Mouse (Mus musculus) liver, embryonic 12.5 days (tissue): ENCODE results near the gene Gm21969. TPM values are rescaled to one million over a fixed set of nuclear protein-coding genes. Genes with fewer than 3 reads are reported as not detected.

ENCODE experiments used
- ATAC-seq: fragments of 200-750 bp; cut with Nextera tagmentation; 2 replicates; pipeline ENCODE4 v1.8.0; 2017; ENCODE audit warnings: moderate number of reproducible peaks, mild to moderate bottlenecking, moderate library complexity
- H3K27ac ChIP-seq: fragments of 300-500 bp; sonication (generic); 2 replicates; pipeline ENCODE4 v1.5.1; 2016; ENCODE audit warnings: mild to moderate bottlenecking
- H3K27me3 ChIP-seq: fragments of 300-500 bp; sonication (generic); replicated peaks from 2 replicates; pipeline ENCODE4 v1.6.1; 2016; ENCODE audit warnings: mild to moderate bottlenecking, moderate library complexity
- H3K36me3 ChIP-seq: fragments of 300-500 bp; sonication (generic); 2 replicates; pipeline ENCODE4 v1.6.1; 2016; ENCODE audit warnings: mild to moderate bottlenecking, moderate library complexity
- H3K4me1 ChIP-seq: fragments of 300-500 bp; sonication (generic); 2 replicates; pipeline ENCODE4 v1.6.1; 2016
- H3K4me2 ChIP-seq: fragments of 300-500 bp; sonication (generic); 2 replicates; pipeline ENCODE4 v1.6.1; 2016; ENCODE audit warnings: mild to moderate bottlenecking, moderate library complexity
- H3K4me3 ChIP-seq: fragments of 300-500 bp; sonication (generic); 2 replicates; pipeline ENCODE4 v1.5.1; 2016; ENCODE audit warnings: mild to moderate bottlenecking, moderate library complexity
- H3K9ac ChIP-seq: fragments of 300-500 bp; sonication (generic); 2 replicates; pipeline ENCODE4 v1.6.1; 2016; ENCODE audit warnings: mild to moderate bottlenecking, moderate library complexity
- H3K9me3 ChIP-seq: fragments of 300-500 bp; sonication (generic); replicated peaks from 2 replicates; pipeline ENCODE4 v1.6.1; 2016; ENCODE audit warnings: mild to moderate bottlenecking, moderate library complexity
- WGBS: fragments of 180-500 bp; shearing (Covaris S2); methylation state at CpG from one replicate; pipeline ENCODE4 v1.1.7; 2016; ENCODE audit not compliant: insufficient replicate concordance; 5-methylcytosine and 5-hydroxymethylcytosine counted together
- polyA plus RNA-seq: library from polyadenylated mRNA; unstranded; fragments of >200 nt; fragmentation: Nextera tagmentation; extraction: Ambion mirVana; gene quantifications from 2 replicates; pipeline ENCODE4 v1.2.1, GENCODE M21; 2016

The Gm21969 gene
- polyA plus RNA-seq, 1 experiment from 2014 or later: not detected

DNA sequence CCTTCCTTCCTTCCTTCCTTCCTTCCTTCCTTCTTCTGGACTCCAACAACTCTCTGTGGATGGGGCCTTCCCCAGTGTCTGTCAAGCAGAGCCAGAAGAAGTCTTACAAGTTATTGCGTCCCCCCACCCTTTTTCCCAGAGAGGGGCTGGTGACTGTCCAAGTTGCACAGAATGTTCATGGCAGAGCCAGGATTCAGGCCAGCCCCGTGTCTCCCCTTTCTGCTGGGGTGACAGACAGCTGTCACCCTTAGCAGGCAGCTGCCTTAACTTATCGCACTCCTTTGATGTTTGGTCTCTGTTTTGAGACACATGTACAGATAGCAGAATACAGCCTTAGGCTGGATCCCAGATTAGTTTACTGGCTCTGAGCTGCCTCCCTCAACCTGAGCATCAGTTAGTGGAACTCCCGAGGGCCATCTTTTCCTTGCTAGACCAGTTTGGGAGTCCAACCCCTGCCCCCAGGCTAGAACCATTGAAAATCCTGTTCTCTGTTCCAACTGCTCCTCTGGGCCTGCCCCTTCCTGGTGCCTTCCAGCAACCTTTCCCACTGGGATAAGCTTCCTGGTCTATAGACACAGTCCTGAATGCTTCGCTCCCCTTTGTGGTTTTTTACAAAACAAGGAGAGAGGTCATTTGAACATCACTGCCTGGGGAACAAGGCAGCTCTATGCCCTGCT is 13.5 kb upstream of the Gm21969 start:
- Histone ChIP-seq H3K4me2 (no peak overlapping the region), H3K27ac (no peak overlapping the region)
- no peak for ATAC-seq

DNA sequence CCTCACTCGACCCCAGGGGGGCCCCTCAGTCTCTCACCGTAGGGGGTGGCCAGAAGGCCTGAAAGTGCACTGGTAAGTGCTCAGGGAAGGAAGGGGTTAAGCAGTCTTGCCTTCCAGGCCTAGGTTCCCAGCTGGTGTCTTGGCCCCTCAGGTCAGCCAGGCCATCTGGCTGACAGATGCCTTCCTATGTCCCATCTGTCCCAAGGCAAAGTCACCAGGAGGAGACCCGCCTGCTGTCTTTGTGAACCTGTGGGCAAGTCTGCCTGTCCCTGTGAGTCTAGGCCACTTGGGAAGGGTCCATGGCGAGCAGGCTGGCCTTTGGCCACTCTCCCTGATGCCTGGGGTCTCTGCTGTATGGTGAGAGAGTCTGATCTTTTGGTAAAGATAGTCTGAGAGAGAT is 12.5 kb upstream of the Gm21969 start:
- Histone ChIP-seq H3K27me3 (no peaks in the 10 kb centered on the region), H3K4me2 (no peak overlapping the region), H3K36me3 (no peaks in the 10 kb centered on the region), H3K4me1 (peaks cover 33% of the 10 kb centered on the region), H3K9ac (no peak overlapping the region), H3K9me3 (no peaks in the 10 kb centered on the region), H3K4me3 (no peak overlapping the region), H3K27ac (no peak overlapping the region)
- 48% methylated on average over 4 of the region's 4 CpGs for WGBS
- no peak for ATAC-seq

More for the DNA sequence above, 13.5 kb upstream of the Gm21969 start:
- H3K27me3 ChIP-seq: no peaks in the 10 kb centered on the region
- 54% methylated on average over 5 of the region's 5 CpGs for WGBS
- H3K9me3 ChIP-seq: no peaks in the 10 kb centered on the region
- H3K9ac ChIP-seq: no peak overlapping the region
- H3K36me3 ChIP-seq: no peaks in the 10 kb centered on the region
- no peak overlapping the region for H3K4me3 ChIP-seq
- peaks cover 34% of the 10 kb centered on the region for H3K4me1 ChIP-seq

DNA sequence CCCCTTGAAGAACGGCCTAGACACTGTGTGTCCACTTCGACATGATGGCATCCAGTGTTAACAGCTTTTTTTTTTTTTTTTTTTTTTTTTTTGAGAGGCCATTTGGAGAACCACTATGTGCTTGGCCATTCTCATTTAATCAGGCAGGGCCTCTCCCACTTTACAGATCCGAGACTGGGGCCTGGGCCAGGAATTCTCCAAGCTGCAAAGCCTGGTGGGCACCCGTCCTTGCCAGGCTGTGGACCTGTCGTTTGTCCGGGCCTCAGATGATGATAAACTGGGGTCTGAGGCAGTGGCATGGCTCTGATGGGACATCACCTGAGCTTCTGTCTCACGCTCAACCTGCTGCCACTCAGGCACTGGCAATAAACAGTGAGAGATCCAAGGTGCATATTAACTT is 10.1 kb upstream of the Gm21969 start:
- H3K36me3 ChIP-seq: no peaks in the 10 kb centered on the region
- 66% methylated on average over 7 of the region's 7 CpGs for WGBS
- H3K4me3 ChIP-seq: no peak overlapping the region
- no peak for ATAC-seq
- no peak overlapping the region for H3K9ac ChIP-seq
- H3K27me3 ChIP-seq: peaks cover 20% of the 10 kb centered on the region
- H3K4me2 ChIP-seq: no peak overlapping the region
- no peaks in the 10 kb centered on the region for H3K9me3 ChIP-seq
- H3K27ac ChIP-seq: no peak overlapping the region
- peaks cover 36% of the 10 kb centered on the region for H3K4me1 ChIP-seq

DNA sequence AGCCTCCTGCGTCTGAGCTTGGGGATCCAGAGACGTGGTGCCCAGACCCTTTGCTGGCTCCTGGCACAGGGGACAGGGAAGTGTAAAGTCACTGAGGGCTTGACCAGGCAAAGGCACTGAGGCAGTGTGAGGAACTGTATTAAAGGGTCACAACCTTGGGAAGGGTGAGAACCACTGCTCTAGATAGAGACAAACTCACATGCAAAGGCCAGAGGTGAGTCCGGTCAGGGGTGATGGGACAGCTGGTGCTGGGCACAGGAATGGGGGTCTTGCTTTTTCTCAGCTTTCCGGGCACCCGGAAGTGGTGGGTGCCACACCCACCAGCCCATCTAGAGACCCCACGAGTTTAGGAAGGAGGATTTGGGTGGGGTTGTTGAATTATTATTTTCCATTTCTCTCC is 9.6 kb upstream of the Gm21969 start:
- Histone ChIP-seq H3K36me3 (no peaks in the 10 kb centered on the region), H3K27me3 (peaks cover 25% of the 10 kb centered on the region), H3K9ac (no peak overlapping the region), H3K9me3 (no peaks in the 10 kb centered on the region), H3K27ac (no peak overlapping the region), H3K4me3 (no peak overlapping the region), H3K4me1 (peaks cover 41% of the 10 kb centered on the region), H3K4me2 (no peak overlapping the region)
- ATAC-seq: no peak
- WGBS: 59% methylated on average over 6 of the region's 6 CpGs

DNA sequence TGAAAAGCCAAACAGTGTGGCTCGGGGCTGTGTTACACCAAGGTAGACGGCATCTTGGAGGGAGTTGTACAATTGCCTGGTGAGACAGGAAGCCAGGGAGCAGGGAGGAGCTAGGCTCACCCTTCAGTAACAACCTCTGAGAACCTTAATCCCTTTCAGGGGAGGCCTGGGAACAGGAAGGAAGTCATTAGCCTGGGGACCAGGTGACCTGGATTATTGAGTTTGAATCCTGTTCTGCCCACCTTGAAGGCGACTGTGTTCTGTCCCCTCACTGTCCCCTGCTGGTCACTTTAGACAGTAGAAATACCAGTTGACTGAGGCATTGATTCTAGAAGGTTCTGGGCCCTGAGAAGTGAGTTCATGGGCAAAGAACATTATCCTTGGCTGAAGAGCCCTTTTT is 8.9 kb upstream of the Gm21969 start:
- H3K4me2 ChIP-seq: no peak overlapping the region
- no peak for ATAC-seq
- no peak overlapping the region for H3K4me3 ChIP-seq
- no peaks in the 10 kb centered on the region for H3K9me3 ChIP-seq
- no peaks in the 10 kb centered on the region for H3K36me3 ChIP-seq
- peaks cover 47% of the 10 kb centered on the region for H3K4me1 ChIP-seq
- 43% methylated on average over 3 of the region's 3 CpGs for WGBS
- H3K9ac ChIP-seq: no peak overlapping the region
- no peak overlapping the region for H3K27ac ChIP-seq
- peaks cover 32% of the 10 kb centered on the region for H3K27me3 ChIP-seq

DNA sequence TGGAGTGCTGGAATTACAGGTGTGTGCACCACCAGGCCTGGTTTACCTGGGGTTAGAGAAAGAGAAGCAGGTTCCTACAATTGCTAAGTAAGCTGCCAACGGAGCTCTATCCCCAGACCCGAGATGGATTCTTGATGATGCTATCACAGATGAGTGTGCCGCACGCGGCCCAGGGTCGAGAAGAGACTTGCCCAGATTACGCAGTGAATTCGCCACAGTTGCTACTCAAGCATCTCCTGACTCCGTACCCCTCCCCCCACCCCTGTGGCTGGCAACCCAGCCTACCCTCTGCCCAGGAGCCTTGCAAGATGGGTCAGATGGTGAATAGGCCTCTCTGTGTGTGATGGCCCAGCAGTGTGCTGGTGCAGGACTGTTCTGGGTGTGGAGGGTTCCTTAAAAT is 6.3 kb upstream of the Gm21969 start:
- H3K27ac ChIP-seq: no peak overlapping the region
- no peak overlapping the region for H3K4me2 ChIP-seq

DNA sequence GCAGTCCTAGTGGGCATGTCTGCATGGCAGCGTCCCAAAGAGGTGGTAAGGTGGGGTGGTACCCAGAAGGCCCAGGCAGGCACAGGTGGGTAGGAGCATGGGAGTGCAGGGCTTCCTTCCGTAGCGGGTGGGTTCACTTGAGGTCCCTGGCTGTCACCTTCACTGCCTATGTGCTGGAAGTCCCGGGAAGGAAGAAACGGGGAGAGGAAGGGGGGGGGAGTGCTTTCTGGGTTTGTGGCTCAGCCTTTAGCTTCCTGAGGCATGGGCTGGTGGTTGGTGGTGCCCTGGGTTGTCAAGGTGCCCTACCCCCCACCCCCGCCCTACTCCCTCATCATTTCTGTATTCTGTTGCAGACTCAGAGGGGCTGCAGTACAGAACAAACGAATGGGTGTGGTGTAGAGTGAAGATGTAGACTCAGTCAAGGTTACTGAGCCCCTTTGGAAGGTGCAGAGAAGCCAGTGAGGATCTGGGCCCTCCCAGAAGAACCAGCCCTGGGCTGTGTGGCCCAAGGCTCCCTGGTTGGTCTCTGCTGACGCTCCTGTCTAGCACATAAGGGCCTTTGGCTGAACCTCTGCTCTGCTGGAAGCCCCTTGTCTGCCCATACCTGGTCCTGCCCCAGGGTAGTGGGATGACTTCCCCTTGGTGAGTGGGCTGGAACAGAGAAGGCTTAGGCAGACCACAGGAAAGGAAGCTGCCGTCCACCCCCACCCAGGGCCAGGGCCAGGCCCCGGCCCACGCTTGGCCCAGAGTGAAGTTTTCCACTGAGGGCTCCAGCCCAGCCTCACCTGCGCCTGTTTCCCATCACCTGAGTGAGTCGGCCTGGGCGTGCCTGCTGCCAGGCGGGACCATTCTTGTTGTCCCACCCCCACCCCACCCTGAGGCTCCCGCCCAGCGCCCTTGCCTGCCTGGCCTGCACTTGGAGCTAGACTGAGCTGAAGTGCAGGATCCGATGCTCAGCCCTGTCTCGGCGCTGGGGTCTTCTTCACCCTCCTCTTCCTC is 5.4 kb upstream of the Gm21969 start:
- peak overlapping the region; percentile 15; the same call in 1 of the 2 replicates for H3K4me2 ChIP-seq

More for the DNA sequence above, 6.3 kb upstream of the Gm21969 start:
- ATAC-seq: no peak
- Histone ChIP-seq H3K27me3 (peaks cover 42% of the 10 kb centered on the region), H3K36me3 (no peaks in the 10 kb centered on the region), H3K9ac (no peak overlapping the region), H3K4me1 (peaks cover 72% of the 10 kb centered on the region), H3K9me3 (no peaks in the 10 kb centered on the region), H3K4me3 (no peak overlapping the region)
- 40% methylated on average over 9 of the region's 9 CpGs for WGBS

DNA sequence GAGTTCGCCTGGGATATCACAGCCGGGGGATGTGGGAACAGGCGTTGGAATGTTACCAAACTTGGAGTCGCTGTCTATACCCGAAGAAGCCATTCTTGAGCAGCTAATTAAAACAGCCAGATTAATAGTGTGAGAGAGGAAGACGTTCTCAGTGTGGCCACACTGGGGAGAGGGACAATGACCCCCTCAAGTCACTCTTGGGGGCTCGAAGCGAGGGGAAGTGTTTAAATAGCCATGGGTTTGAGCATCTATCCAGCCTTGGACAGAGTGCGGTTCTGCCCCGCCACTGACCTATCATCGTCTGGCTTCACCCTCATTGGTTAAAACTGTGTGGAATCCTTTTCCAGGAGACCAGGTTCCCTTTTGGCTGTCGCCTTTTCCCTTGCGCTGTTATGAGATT is 4.6 kb upstream of the Gm21969 start:
- 14% methylated on average over 13 of the region's 13 CpGs for WGBS
- no peaks in the 10 kb centered on the region for H3K9me3 ChIP-seq
- H3K4me1 ChIP-seq: peaks cover 86% of the 10 kb centered on the region
- H3K9ac ChIP-seq: no peak overlapping the region
- peak overlapping the region; percentile 52 for H3K4me2 ChIP-seq
- H3K36me3 ChIP-seq: no peaks in the 10 kb centered on the region
- peak overlapping the region; percentile 73 for H3K27ac ChIP-seq
- no peak overlapping the region for H3K4me3 ChIP-seq
- H3K27me3 ChIP-seq: peaks cover 42% of the 10 kb centered on the region
- ATAC-seq: no peak

More for the DNA sequence above, 5.4 kb upstream of the Gm21969 start:
- ATAC-seq: no peak; the same call in 1 of the 2 replicates
- H3K4me1 ChIP-seq: peaks cover 81% of the 10 kb centered on the region
- no peaks in the 10 kb centered on the region for H3K36me3 ChIP-seq
- WGBS: 38% methylated on average over 19 of the region's 20 CpGs
- no peak overlapping the region for H3K9ac ChIP-seq
- H3K27ac ChIP-seq: peak overlapping the region; percentile 73
- H3K4me3 ChIP-seq: no peak overlapping the region
- peaks cover 42% of the 10 kb centered on the region for H3K27me3 ChIP-seq
- no peaks in the 10 kb centered on the region for H3K9me3 ChIP-seq

DNA sequence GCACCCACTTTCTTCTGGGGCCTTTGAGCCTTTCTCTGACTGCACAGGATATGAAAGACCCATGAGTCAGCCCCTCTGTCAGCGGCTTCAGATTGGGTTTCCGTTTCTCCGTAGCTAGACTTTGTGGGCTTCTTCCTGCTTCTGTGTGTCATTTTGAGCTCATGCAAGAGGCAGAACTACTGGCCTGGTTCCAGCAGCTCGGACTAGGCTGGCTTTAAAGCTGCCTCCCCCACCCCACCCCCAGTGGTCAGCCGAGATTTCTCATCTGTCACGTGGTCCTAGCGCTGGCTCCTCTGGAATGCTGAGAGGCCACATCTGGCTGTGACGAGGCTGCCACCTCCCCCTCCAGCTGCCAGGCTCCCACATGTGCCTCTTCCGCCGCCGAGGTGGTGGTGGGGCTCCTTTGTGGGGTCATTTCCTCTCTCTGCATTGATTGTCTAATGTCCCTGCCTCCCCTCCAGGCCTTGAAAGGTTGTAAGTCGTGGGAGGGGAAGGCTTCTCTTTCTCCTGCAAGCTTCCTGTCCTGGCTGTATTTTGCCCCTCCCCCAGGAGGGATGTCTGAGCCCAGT is 4.0 kb upstream of the Gm21969 start:
- peak overlapping the region; percentile 52 for H3K4me2 ChIP-seq
- peaks cover 85% of the 10 kb centered on the region for H3K4me1 ChIP-seq
- H3K27me3 ChIP-seq: peaks cover 42% of the 10 kb centered on the region
- ATAC-seq: peak; percentile 28
- H3K9me3 ChIP-seq: no peaks in the 10 kb centered on the region
- 1% methylated on average over 12 of the region's 12 CpGs for WGBS
- no peak overlapping the region for H3K9ac ChIP-seq
- peak overlapping the region; percentile 73 for H3K27ac ChIP-seq
- H3K4me3 ChIP-seq: 0 out of 2 replicates have a peak overlapping the region, but pooled peaks have one; percentile 7
- no peaks in the 10 kb centered on the region for H3K36me3 ChIP-seq

DNA sequence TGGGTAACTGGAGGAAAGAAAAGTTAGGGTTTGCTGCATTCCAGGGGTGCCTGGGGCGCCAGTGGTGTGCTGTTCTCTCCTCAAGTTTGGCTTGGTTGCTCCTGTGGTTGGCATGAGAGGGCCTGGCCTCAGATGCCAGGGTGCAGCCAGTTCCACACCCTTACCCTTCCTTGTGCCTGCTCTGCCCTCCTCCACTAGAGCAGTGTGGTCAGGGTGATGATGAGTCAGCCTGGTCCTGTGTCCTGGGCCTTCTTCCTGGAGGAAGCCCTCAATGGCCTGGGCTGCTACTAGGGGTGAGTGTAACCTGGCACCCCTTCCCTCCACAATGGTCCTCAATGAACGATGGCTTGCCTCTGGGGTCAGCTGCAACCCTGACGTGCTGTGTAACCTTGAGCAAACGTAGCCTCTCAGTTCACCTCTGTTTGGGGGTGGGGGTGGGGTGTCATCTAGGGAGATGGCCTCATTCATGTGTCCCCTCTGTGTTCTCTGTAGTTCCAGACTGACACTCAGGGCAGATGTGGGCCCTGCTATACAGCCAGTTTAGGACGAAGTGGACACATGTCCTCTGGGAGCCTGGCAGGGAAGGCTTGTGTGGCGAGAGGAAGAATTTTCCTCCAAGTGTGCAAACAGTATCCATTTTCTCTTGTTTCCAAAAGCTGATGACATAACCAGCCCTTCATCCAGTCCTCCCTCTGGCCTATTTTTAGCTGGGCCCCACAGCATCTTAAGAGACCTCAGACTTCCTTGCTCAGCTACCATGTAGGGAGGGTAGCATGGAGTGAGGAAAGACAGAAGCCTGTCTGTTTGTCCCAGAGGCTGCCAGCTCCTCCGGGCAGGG is 1.2 kb upstream of the Gm21969 start:
- H3K4me2 ChIP-seq: no peak overlapping the region
- peaks cover 16% of the 10 kb centered on the region for H3K36me3 ChIP-seq
- peak overlapping the region; percentile 71 for H3K27ac ChIP-seq
- no peak overlapping the region for H3K9ac ChIP-seq
- ATAC-seq: no peak
- no peaks in the 10 kb centered on the region for H3K9me3 ChIP-seq
- peaks cover 66% of the 10 kb centered on the region for H3K4me1 ChIP-seq
- WGBS: 50% methylated on average over 7 of the region's 7 CpGs
- no peak overlapping the region for H3K4me3 ChIP-seq
- peaks cover 33% of the 10 kb centered on the region for H3K27me3 ChIP-seq

DNA sequence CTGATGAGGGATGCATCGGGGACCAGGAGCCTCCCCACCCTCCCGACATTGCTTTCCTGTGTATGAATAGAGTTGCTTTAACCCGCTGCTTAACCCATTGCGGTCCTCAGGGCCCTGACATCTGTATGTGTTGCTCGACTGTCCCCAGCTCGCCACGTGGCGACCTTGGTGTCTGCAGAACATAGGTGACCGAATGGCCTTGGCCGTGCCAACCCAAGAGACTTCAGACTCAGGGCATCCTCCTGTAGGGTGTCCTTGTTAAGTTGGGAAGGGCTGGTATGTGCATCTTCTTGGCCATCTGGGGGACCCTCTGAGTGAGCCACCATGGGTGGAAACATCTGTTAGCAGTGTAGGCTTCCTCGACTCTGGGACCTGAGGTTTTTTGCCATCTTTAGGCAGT is 2.2 kb downstream of the Gm21969 start:
- no peak overlapping the region for H3K4me3 ChIP-seq
- H3K9me3 ChIP-seq: no peaks in the 10 kb centered on the region
- no peak for ATAC-seq
- WGBS: 75% methylated on average over 11 of the region's 11 CpGs
- H3K27me3 ChIP-seq: peaks cover 2% of the 10 kb centered on the region; the same call in 1 of the 2 replicates
- H3K9ac ChIP-seq: no peak overlapping the region
- peaks cover 27% of the 10 kb centered on the region for H3K36me3 ChIP-seq
- no peak overlapping the region for H3K4me2 ChIP-seq
- H3K4me1 ChIP-seq: peaks cover 31% of the 10 kb centered on the region
- H3K27ac ChIP-seq: no peak overlapping the region
